Mouse (Mus musculus) MEL (cell line): Measurements from ENCODE around the gene Per3.

Experiments used
- BHLHE40 ChIP-seq: IDR thresholded peaks from 2 replicates; pipeline ENCODE4 v1.6.1; 2012; ENCODE audit warnings: low read depth, mild to moderate bottlenecking, inconsistent platforms, low read length, improper control_type of control experiment, borderline replicate concordance
- CHD1 ChIP-seq: IDR thresholded peaks from 2 replicates; pipeline ENCODE4 v1.6.1; 2012; ENCODE audit warnings: low read depth, mild to moderate bottlenecking, inconsistent platforms, low read length, improper control_type of control experiment
- CTCF ChIP-seq, 3 experiments: IDR thresholded peaks in 2 of 3; conservative IDR thresholded peaks in 1 of 3; 2 replicates each; pipeline ENCODE4 v1.5.1; 2011 to 2012; ENCODE audit warnings: low read length in 3 of 3, low read depth in 2 of 3, mild to moderate bottlenecking in 2 of 3, improper control_type of control experiment in 1 of 3, inconsistent platforms in 1 of 3, mixed read lengths in 1 of 3, moderate library complexity in 1 of 3; ENCODE audit not compliant: control insufficient read depth in 1 of 3, insufficient read depth in 1 of 3, poor library complexity in 1 of 3, severe bottlenecking in 1 of 3
- EP300 ChIP-seq, 2 experiments: IDR thresholded peaks; 2 replicates each; pipeline ENCODE4 v1.6.1; 2011; ENCODE audit warnings: improper control_type of control experiment in 2 of 2, low read length in 2 of 2, low read depth in 1 of 2, mild to moderate bottlenecking in 1 of 2
- GATA1 ChIP-seq: IDR thresholded peaks from 2 replicates; pipeline ENCODE4 v1.6.1; 2011; ENCODE audit warnings: low read depth, low read length, improper control_type of control experiment
- MAFK ChIP-seq: IDR thresholded peaks from 2 replicates; pipeline ENCODE4 v1.6.1; 2011; ENCODE audit warnings: low read depth, mild to moderate bottlenecking, low read length, improper control_type of control experiment, borderline replicate concordance
- SMC3 ChIP-seq: IDR thresholded peaks from 2 replicates; pipeline ENCODE4 v1.6.1; 2011; ENCODE audit warnings: low read depth, low read length, improper control_type of control experiment
- TBP ChIP-seq: IDR thresholded peaks from 2 replicates; pipeline ENCODE4 v1.8.0; 2011; ENCODE audit warnings: low read depth, low read length, improper control_type of control experiment
- ZNF384 ChIP-seq: IDR thresholded peaks from 2 replicates; pipeline ENCODE4 v1.6.1; 2012; ENCODE audit warnings: low read depth, mild to moderate bottlenecking, inconsistent platforms, low read length, improper control_type of control experiment

GRCm38 (mm10) chr4:151059566-151059965, 15.1 kb upstream of the Per3 start:
- TF ChIP-seq ZNF384, result no peak
- TF ChIP-seq MAFK, result no peak
- no peak for TF ChIP-seq BHLHE40
- TF ChIP-seq SMC3, result no peak
- TF ChIP-seq EP300 (IDR thresholded peaks at IDR 0.05; ENCODE audit: low read depth in 1 of 2, low read length in 2 of 2), result no peak
- TF ChIP-seq TBP, result no peak
- no peak for TF ChIP-seq CTCF (IDR thresholded peaks at IDR 0.05 in 2 of 3, conservative IDR thresholded peaks at IDR 0.05 in 1 of 3; ENCODE audit: control insufficient read depth in 1 of 3, insufficient read depth in 1 of 3, low read depth in 2 of 3, low read length in 3 of 3, poor library complexity in 1 of 3, severe bottlenecking in 1 of 3)
- TF ChIP-seq GATA1, result no peak
- TF ChIP-seq CHD1, result no peak
